Mouse (Mus musculus) liver, embryonic 15.5 days (tissue): Measurements from ENCODE around the gene Gcgr. TPM values are rescaled to one million over a fixed set of nuclear protein-coding genes. Genes with fewer than 3 reads are reported as not detected.

Experiments used
- ATAC-seq: fragments of 200-750 bp; cut with Nextera tagmentation; 2 replicates; pipeline ENCODE4 v1.8.0; 2017; ENCODE audit warnings: moderate number of reproducible peaks, mild to moderate bottlenecking, moderate library complexity; ENCODE audit not compliant: insufficient read depth
- H3K27ac ChIP-seq: fragments of 300-500 bp; sonication (generic); replicated peaks from 2 replicates; pipeline ENCODE4 v1.5.1; 2015; ENCODE audit warnings: mild to moderate bottlenecking, inconsistent platforms
- H3K27me3 ChIP-seq: fragments of 300-500 bp; sonication (generic); 2 replicates; pipeline ENCODE4 v1.6.1; 2015; ENCODE audit warnings: mild to moderate bottlenecking, inconsistent platforms
- H3K36me3 ChIP-seq: fragments of 300-500 bp; sonication (generic); replicated peaks from 2 replicates; pipeline ENCODE4 v1.6.1; 2015; ENCODE audit warnings: moderate library complexity, mild to moderate bottlenecking, inconsistent platforms
- H3K4me1 ChIP-seq: fragments of 300-500 bp; sonication (generic); replicated peaks from 2 replicates; pipeline ENCODE4 v1.6.1; 2015; ENCODE audit warnings: inconsistent platforms
- H3K4me2 ChIP-seq: fragments of 300-500 bp; sonication (generic); 2 replicates; pipeline ENCODE4 v1.6.1; 2015; ENCODE audit warnings: moderate library complexity, mild to moderate bottlenecking, inconsistent platforms
- H3K4me3 ChIP-seq: fragments of 300-500 bp; sonication (generic); replicated peaks from 2 replicates; pipeline ENCODE4 v1.5.1; 2015; ENCODE audit warnings: mild to moderate bottlenecking, inconsistent platforms
- H3K9ac ChIP-seq: fragments of 300-500 bp; sonication (generic); 2 replicates; pipeline ENCODE4 v1.6.1; 2015; ENCODE audit warnings: moderate library complexity, mild to moderate bottlenecking, inconsistent platforms
- H3K9me3 ChIP-seq: fragments of 300-500 bp; sonication (generic); replicated peaks from 2 replicates; pipeline ENCODE4 v1.6.1; 2016; ENCODE audit warnings: inconsistent platforms
- WGBS: fragments of 180-500 bp; shearing (Covaris S2); methylation state at CpG from one replicate; pipeline ENCODE4 v1.1.7; 2015; ENCODE audit warnings: mixed read lengths; ENCODE audit not compliant: insufficient replicate concordance; 5-methylcytosine and 5-hydroxymethylcytosine counted together
- polyA plus RNA-seq: library from polyadenylated mRNA; unstranded; fragments of >200 nt; fragmentation: Nextera tagmentation; extraction: Ambion mirVana; gene quantifications from 2 replicates; pipeline ENCODE4 v1.2.1, GENCODE M21; 2015

The Gcgr gene
- polyA plus RNA-seq, 1 experiment from 2014 or later: 16.9 TPM

DNA sequence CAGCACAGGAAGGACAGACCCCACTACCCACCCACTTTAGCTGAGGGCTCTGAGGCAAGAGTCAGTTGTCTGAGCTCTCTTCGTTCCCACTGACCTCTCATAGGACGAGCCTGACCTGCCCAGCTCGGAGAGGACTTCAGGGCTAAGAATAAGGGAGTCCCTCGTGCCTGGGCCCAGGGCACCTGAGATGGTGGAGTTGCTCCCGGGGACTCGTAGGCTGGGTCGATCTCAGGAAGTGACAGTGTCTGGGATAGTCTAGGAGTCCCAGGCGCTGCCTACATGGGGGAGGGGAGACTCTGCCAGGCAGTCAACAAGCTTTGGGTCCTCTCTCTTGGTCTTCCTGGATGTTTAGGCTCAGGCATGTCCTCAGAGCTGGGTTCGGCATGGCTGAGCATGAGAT lies 10.0 kb upstream of the Gcgr start:
- H3K27me3 ChIP-seq: no peaks in the 10 kb centered on the region
- H3K36me3 ChIP-seq: no peaks in the 10 kb centered on the region
- H3K27ac ChIP-seq: peak overlapping the region; percentile 77
- peak; percentile 9; the same call in 1 of the 2 replicates for ATAC-seq
- H3K4me1 ChIP-seq: peaks cover 46% of the 10 kb centered on the region
- no peak overlapping the region for H3K4me3 ChIP-seq
- H3K9me3 ChIP-seq: no peaks in the 10 kb centered on the region
- peak overlapping the region; percentile 44 for H3K4me2 ChIP-seq
- 61% methylated on average over 9 of the region's 9 CpGs for WGBS
- no peak overlapping the region for H3K9ac ChIP-seq

DNA sequence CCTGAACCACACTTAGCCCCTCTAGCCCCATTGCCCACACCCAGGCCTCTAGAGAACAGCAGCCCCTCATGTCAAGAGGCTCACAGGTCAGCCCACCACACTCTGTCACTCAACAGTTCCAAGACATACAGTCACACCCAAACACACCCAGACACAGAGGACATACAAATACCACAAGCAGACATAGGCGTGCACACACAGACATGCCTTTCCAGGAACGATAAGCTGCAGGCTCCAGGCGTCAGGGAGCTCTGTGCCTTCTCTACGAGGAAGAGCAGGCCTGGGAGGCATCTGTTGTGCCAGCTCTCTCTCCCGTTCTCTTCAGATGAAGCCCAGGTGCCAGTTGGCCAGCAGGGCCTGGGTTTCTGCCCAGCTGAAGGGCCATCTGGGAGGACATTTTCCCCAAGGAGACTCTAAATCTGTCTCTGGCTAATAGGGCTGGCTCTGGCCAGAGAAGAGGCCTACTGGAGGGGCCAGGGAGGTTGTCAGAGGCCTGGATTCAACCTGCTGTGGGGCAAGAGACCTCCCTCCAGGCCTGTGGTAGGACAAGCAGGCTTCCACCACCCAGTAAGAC lies 9.4 kb upstream of the Gcgr start:
- H3K4me3 ChIP-seq: no peak overlapping the region
- no peaks in the 10 kb centered on the region for H3K9me3 ChIP-seq
- no peaks in the 10 kb centered on the region for H3K36me3 ChIP-seq
- no peaks in the 10 kb centered on the region for H3K27me3 ChIP-seq
- H3K4me1 ChIP-seq: peaks cover 40% of the 10 kb centered on the region
- peak; percentile 81 for ATAC-seq
- WGBS: 36% methylated on average over 5 of the region's 5 CpGs
- H3K9ac ChIP-seq: no peak overlapping the region
- peak overlapping the region; percentile 77 for H3K27ac ChIP-seq
- peak overlapping the region; percentile 44 for H3K4me2 ChIP-seq

DNA sequence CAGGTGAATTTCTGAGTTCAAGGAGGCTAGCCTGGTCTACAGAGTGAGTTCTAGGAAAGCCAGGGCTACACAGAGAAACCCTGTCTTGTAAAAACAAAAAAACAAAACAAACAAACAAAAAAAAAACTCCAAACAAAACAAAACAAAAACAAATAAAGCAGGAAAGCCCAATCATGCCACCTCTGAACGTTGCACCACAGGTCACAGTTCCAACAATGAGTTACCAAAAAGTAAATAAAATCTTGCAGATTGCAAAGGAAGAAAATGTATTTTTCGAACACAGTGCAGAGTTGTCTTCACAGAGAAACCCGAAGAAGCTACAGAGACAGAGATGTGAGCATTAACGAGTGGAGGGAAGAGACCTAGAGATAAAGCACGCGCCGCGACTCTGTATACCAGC lies 7.9 kb upstream of the Gcgr start:
- 65% methylated on average over 8 of the region's 8 CpGs for WGBS
- Histone ChIP-seq H3K9me3 (no peaks in the 10 kb centered on the region), H3K9ac (no peak overlapping the region), H3K27ac (no peak overlapping the region), H3K4me3 (no peak overlapping the region), H3K4me2 (no peak overlapping the region), H3K36me3 (no peaks in the 10 kb centered on the region), H3K27me3 (0 out of 2 replicates have a peak, but pooled peaks cover 3% of the 10 kb centered on the region), H3K4me1 (peaks cover 41% of the 10 kb centered on the region)
- ATAC-seq: no peak

DNA sequence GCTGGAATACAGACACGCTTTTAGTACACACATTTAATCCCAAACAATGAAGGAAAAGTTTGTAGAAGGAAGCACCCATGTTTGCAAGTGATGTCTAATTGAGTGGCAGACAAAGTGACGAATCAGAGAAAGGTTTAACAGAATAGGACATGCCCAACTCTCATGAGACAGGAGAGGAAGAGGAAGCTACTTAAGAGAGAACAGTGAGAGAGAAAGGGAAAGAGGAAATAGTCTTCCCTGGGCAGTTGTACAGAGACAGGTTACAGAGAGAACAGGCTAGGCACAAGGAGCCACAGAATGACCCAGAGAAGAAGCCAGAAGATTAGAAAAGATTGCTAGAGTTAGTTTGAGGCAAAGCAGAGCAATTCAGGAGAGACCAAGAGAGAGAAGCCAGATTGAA lies 4.5 kb upstream of the Gcgr start:
- no peak overlapping the region for H3K9ac ChIP-seq
- H3K4me1 ChIP-seq: peaks cover 35% of the 10 kb centered on the region
- no peaks in the 10 kb centered on the region for H3K36me3 ChIP-seq
- no peaks in the 10 kb centered on the region for H3K9me3 ChIP-seq
- WGBS: 61% methylated on average over 2 of the region's 2 CpGs
- H3K27me3 ChIP-seq: peaks cover 37% of the 10 kb centered on the region
- no peak overlapping the region for H3K27ac ChIP-seq
- H3K4me3 ChIP-seq: no peak overlapping the region
- ATAC-seq: no peak
- H3K4me2 ChIP-seq: no peak overlapping the region

DNA sequence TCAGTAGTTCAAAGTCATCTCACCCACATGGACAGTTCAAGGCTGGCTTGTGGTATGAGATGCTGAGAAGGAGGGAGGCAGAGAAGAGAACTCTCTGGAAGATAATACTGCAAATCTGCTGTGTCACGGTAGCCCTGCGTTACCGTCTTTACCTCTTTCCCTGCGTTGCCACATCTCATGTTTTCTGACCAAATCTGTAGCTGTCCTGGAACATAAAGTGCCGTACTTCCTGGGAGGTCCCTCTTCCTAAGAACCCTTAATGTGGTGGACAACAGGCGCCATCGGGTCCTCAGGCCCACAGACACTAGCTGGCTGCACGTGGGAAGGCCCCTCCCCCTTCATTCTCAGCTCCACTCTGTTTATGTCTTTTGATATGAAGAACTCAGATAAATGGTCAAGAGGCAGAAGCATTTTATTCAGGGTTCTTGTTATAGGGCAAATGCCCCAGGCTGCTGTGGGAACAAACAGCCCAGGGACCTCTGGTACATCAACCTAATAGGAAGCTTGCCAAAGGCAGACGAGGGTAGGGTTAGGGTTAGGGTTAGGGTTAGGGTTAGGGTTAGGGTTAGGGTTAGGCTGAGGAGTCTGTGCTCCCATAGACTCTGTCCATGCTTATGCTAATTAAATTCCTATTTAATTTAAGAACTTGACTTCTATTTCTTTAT lies 2.7 kb upstream of the Gcgr start:
- Histone ChIP-seq H3K27me3 (peaks cover 55% of the 10 kb centered on the region), H3K4me1 (peaks cover 28% of the 10 kb centered on the region), H3K4me2 (no peak overlapping the region; the same call in 1 of the 2 replicates), H3K36me3 (no peaks in the 10 kb centered on the region), H3K27ac (peak overlapping the region; percentile 29; the same call in 1 of the 2 replicates), H3K9me3 (no peaks in the 10 kb centered on the region), H3K9ac (no peak overlapping the region), H3K4me3 (no peak overlapping the region)
- no peak for ATAC-seq
- WGBS: 40% methylated on average over 9 of the region's 9 CpGs

DNA sequence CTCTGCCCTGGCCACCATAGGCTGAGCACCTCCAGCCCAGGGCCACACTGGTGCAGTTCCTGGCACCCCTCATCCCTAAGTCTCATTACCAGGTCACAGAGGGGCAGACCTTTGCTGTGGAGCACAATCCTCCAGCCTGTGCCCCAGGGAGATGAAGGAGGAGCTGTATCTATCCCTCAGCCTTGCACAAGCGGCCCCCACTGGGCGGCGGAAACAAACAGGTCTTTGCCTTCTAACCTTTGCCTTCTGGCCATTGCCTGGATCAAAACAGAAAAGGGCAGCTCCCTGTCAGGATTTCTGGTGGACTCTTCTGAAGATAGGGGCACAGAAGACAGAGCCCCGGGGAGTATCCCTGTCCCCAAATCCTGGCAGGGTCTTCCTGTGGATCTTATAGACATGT lies 1.6 kb upstream of the Gcgr start:
- 71% methylated on average over 4 of the region's 4 CpGs for WGBS
- Histone ChIP-seq H3K36me3 (no peaks in the 10 kb centered on the region), H3K4me2 (no peak overlapping the region; the same call in 1 of the 2 replicates), H3K9ac (no peak overlapping the region), H3K4me3 (no peak overlapping the region), H3K27ac (peak overlapping the region; percentile 74), H3K27me3 (peaks cover 66% of the 10 kb centered on the region), H3K4me1 (peaks cover 28% of the 10 kb centered on the region), H3K9me3 (no peaks in the 10 kb centered on the region)
- ATAC-seq: 0 out of 2 replicates have a peak, but pooled peaks have one; percentile 44

DNA sequence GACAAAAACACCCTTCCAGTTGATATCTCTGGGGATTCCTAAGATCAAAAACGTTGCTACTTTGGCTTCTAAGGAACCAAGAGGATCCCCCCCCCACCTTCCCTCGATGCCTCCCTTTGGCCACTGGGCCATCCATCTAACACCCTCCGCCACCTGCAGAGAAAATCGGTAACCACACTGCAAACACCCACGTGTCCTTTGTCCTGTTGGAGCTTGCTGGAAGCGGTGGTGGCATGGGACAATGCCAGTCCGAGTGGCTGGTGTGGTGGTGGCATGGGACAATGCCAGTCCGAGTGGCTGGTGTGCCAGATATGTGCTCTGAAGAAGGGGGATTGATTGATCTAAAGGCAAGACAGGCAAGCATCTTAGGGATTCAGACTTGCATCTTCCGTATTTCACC lies 1.1 kb downstream of the Gcgr start:
- Histone ChIP-seq H3K4me2 (peak overlapping the region; percentile 59), H3K9ac (no peak overlapping the region), H3K4me3 (peak overlapping the region; percentile 50), H3K9me3 (no peaks in the 10 kb centered on the region), H3K27me3 (peaks cover 80% of the 10 kb centered on the region), H3K4me1 (peaks cover 28% of the 10 kb centered on the region), H3K36me3 (no peaks in the 10 kb centered on the region), H3K27ac (no peak overlapping the region)
- 24% methylated on average over 9 of the region's 9 CpGs for WGBS
- no peak for ATAC-seq

DNA sequence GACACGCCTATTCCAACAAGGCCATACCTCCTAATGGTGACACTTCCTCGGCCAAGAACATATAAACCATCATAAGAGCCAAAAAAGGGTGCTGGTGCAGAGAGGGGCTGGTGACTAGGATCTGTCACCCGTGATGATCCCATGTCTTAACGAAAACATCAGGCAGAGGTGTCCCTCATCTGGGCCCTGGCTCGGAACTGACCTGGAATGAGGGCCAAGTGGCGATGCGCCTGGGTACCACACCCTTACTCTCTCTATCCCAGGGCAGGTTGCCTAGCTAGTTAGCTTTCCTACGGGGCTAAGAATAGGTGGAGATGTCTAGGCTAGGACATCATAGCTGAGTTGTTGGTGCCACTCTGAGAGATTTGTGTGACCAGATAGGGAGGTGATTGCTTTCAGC lies 3.6 kb downstream of the Gcgr start:
- H3K4me2 ChIP-seq: no peak overlapping the region
- H3K9me3 ChIP-seq: no peaks in the 10 kb centered on the region
- ATAC-seq: no peak
- H3K4me3 ChIP-seq: no peak overlapping the region
- no peaks in the 10 kb centered on the region for H3K36me3 ChIP-seq
- H3K27ac ChIP-seq: no peak overlapping the region
- 65% methylated on average over 8 of the region's 8 CpGs for WGBS
- no peak overlapping the region for H3K9ac ChIP-seq
- H3K4me1 ChIP-seq: peaks cover 19% of the 10 kb centered on the region
- peaks cover 62% of the 10 kb centered on the region for H3K27me3 ChIP-seq

DNA sequence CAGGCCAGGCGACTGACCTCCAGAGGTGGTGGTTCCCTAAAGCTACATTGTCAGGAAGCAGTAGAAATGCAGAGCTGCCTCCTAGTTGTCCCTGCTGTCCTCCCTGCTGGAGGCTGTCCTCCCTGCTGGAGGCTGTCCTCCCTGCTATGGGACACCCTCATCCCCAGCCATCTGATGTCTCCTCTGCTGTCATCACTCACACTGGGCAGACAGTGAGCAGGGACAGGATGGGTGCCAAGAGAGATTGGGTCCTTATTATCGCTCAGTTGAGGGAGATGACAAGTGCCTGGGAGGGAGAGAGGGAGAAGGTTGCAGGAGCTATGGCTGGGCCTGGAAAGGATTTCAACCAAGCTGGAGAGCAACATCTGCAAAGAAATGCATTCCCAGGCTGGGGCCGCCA lies 4.6 kb downstream of the Gcgr start:
- Histone ChIP-seq H3K4me2 (no peak overlapping the region), H3K4me3 (no peak overlapping the region), H3K4me1 (peaks cover 27% of the 10 kb centered on the region), H3K9ac (no peak overlapping the region), H3K27ac (no peak overlapping the region), H3K27me3 (peaks cover 51% of the 10 kb centered on the region), H3K36me3 (no peaks in the 10 kb centered on the region), H3K9me3 (no peaks in the 10 kb centered on the region)
- WGBS: 49% methylated on average over 3 of the region's 3 CpGs
- no peak for ATAC-seq

DNA sequence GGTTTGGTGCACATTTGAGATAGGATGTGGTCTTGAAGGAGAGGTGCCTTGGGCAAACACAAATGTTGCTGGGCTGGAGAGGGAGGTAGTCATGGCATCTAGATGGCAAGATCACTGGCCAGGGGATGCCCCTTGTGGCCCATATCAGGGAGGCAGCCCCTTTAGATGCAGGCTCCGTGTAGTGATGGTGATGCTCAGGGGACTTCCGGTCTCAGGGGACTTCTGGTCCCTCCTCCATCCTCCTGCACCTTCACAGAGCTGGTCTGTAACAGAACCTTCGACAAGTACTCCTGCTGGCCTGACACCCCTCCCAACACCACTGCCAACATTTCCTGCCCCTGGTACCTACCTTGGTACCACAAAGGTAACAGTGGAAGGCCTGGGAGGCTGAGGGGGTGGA lies 5.3 kb downstream of the Gcgr start:
- Histone ChIP-seq H3K4me1 (peaks cover 20% of the 10 kb centered on the region), H3K36me3 (no peaks in the 10 kb centered on the region), H3K27me3 (peaks cover 45% of the 10 kb centered on the region), H3K4me2 (no peak overlapping the region), H3K4me3 (no peak overlapping the region), H3K9me3 (no peaks in the 10 kb centered on the region), H3K27ac (no peak overlapping the region), H3K9ac (no peak overlapping the region)
- WGBS: 50% methylated on average over 3 of the region's 3 CpGs
- no peak for ATAC-seq

DNA sequence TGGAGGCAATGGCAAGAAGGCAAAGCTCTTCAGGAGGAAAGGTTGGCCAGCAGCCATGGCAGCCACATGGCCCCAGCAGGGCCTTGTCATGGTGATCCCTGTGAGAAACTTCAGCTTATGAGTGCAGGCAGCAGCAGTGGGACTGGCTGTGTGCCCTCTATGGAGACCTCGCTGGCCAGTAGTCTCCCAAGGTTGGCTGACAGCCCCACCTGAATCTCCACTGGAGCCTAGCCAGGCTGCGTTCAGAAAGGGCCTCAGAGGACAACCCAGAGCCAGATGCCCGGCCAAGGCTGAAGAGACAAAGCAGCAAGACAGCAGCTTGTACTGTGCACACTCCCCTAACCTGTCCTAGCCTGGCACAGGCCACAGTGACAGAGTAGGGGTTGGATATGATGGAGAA lies 8.0 kb downstream of the Gcgr start:
- Histone ChIP-seq H3K36me3 (peaks cover 12% of the 10 kb centered on the region; the same call in 1 of the 2 replicates), H3K4me3 (no peak overlapping the region), H3K9me3 (no peaks in the 10 kb centered on the region), H3K9ac (no peak overlapping the region), H3K4me2 (no peak overlapping the region), H3K4me1 (peaks cover 19% of the 10 kb centered on the region), H3K27me3 (peaks cover 18% of the 10 kb centered on the region), H3K27ac (peak overlapping the region; percentile 29; the same call in 1 of the 2 replicates)
- no peak for ATAC-seq
- WGBS: 62% methylated on average over 3 of the region's 3 CpGs
